Mouse (Mus musculus) spleen, postnatal 10 days (tissue): Measurements from ENCODE around the gene Eef2k.
"Not testable (repeated sequence)": the region's sequence is repeated elsewhere in the genome, so short reads cannot be mapped to it uniquely, and the experiment has no call there.

Experiments
- DNase-seq, 2 experiments: peaks; one replicate each; pipeline ENCODE4 v3.0.0; 2021 to 2022; ENCODE audit warnings: low spot score in 2 of 2

The Eef2k gene

GRCm38 (mm10) chr7:120934716-120935115 lies 92.1 kb downstream of the Eef2k start:
- DNase-seq: peak; percentile 49 to 70

- no peak for DNase-seq
These were observed 93.9 kb downstream of the Eef2k start for GRCm38 (mm10) chr7:120936522-120936921.

DNA sequence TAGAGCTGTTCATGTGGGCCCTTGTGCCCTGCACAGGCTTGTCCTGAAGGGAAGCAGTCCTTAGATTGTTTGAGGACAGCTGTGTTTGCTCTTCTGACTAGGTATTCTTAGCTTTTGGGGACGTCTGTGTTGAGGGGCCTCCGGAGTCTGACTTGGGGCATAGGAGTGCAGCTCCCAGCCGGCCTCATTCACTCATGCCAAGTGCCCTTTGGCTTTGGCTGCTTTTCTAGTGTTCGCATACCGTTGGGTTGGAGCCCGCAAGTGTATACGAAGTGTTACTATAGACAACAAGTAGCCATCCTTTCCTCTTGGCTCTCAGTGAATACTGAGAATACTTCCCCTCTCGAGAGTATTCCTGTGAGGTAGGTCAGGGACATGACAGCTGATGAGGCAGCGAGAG lies 95.6 kb downstream of the Eef2k start:
- DNase-seq: no peak

DNA sequence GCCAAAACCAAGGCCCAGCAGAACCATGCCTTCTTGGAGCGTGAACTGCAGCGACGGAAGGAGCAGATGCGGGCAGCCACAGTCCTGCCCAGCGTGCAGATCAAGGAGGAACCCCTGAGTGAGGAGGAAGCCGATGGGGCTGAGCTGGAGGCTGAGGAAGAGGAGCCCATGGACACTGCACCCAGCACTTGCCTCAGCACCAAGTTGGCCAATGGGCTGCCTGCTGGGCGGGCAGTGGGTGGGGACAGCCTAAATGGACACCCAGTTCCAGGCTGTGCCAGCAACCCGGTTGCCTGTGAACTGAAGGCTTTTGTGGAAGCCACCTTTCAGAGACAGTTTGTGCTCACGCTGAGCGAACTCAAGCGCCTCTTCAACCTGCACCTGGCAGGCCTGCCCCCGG lies 97.7 kb downstream of the Eef2k start:
- DNase-seq: no peak

DNA sequence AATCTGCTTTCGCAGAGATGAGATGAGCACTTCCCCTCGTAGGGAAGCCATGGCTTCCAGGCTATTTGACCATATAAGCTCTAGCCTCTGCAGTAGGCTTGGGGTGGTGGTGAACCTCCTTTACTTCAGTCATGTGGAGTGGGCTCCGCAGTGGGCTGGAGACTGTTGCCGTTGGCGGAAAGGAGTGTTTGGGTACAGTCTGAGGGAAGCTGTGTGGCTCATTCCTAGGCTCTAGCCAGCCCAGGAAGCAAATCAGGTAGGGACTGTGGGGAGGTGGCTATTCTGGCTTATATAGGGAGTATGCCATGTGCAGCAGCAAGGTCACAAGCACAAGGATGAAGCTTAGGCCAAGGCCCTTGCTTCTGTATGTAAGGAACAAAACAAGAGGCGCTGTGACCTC lies 98.6 kb downstream of the Eef2k start:
- no peak for DNase-seq

DNA sequence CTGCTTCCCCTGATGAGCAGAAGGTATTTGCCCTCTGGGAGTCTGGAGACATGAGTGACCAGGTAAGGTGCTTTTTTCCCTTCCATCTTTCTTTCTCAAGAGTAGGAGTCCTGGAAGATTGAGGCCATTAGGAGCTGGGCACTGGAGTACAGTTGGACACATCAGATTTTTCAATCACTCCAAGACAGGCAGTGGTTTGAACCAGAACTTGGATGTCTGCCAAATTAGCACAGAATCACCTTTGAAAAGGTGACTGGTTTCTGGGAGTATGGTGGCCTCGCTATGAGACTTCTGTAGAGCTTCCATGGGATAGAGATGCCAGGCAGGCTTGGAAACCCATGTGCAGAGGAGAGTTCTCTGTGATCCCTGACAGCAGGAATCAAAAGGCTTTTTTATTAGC lies 99.9 kb downstream of the Eef2k start:
- DNase-seq: no peak

- no peak for DNase-seq
These were observed 101.4 kb downstream of the Eef2k start for GRCm38 (mm10) chr7:120943936-120944509.

GRCm38 (mm10) chr7:120953591-120953990 lies 111.0 kb downstream of the Eef2k start:
- not testable (repeated sequence) for DNase-seq
